Mouse (Mus musculus) embryonic facial prominence, embryonic 12.5 days (tissue): ENCODE measurements at regions not wholly inside any gene's neighbourhood (a gene's known extent, or its start where the extent isn't known, plus 50 kb on each side); places are given as distances from the start of the nearest gene placed in this dataset.

Experiments
- ATAC-seq: fragments of 200-750 bp; cut with Nextera tagmentation; 2 replicates; pipeline ENCODE4 v1.8.0; 2017; ENCODE audit not compliant: insufficient number of reproducible peaks, insufficient read depth, low FRiP score, low TSS enrichment
- H3K27ac ChIP-seq: fragments of 300-500 bp; sonication (generic); 2 replicates; pipeline ENCODE4 v1.5.1; 2016; ENCODE audit warnings: mild to moderate bottlenecking
- H3K27me3 ChIP-seq: fragments of 300-500 bp; sonication (generic); 2 replicates; pipeline ENCODE4 v1.6.1; 2016; ENCODE audit warnings: mild to moderate bottlenecking, moderate library complexity
- H3K36me3 ChIP-seq: fragments of 300-500 bp; sonication (generic); 2 replicates; pipeline ENCODE4 v1.6.1; 2016; ENCODE audit warnings: mild to moderate bottlenecking
- H3K4me1 ChIP-seq: fragments of 300-500 bp; sonication (generic); 2 replicates; pipeline ENCODE4 v1.6.1; 2016
- H3K4me2 ChIP-seq: fragments of 300-500 bp; sonication (generic); replicated peaks from 2 replicates; pipeline ENCODE4 v1.6.1; 2016; ENCODE audit warnings: mild to moderate bottlenecking, moderate library complexity
- H3K4me3 ChIP-seq: fragments of 300-500 bp; sonication (generic); 2 replicates; pipeline ENCODE4 v1.5.1; 2016; ENCODE audit warnings: mild to moderate bottlenecking
- H3K9ac ChIP-seq: fragments of 300-500 bp; sonication (generic); 2 replicates; pipeline ENCODE4 v1.6.1; 2016; ENCODE audit warnings: mild to moderate bottlenecking, moderate library complexity
- H3K9me3 ChIP-seq: fragments of 300-500 bp; sonication (generic); 2 replicates; pipeline ENCODE4 v1.6.1; 2016; ENCODE audit warnings: mild to moderate bottlenecking, moderate library complexity
- WGBS: fragments of 180-500 bp; shearing (Covaris S2); methylation state at CpG from one replicate; pipeline ENCODE4 v1.1.7; 2016; 5-methylcytosine and 5-hydroxymethylcytosine counted together

- peaks cover 10% of the 10 kb centered on the region; the same call in 1 of the 2 replicates for H3K9me3 ChIP-seq
- WGBS = 75% methylated on average over 5 of the region's 5 CpGs
- no peak for ATAC-seq
Observed at GRCm38 (mm10) chr4:82234443-82234842, 471.1 kb downstream of the Nfib start.

DNA sequence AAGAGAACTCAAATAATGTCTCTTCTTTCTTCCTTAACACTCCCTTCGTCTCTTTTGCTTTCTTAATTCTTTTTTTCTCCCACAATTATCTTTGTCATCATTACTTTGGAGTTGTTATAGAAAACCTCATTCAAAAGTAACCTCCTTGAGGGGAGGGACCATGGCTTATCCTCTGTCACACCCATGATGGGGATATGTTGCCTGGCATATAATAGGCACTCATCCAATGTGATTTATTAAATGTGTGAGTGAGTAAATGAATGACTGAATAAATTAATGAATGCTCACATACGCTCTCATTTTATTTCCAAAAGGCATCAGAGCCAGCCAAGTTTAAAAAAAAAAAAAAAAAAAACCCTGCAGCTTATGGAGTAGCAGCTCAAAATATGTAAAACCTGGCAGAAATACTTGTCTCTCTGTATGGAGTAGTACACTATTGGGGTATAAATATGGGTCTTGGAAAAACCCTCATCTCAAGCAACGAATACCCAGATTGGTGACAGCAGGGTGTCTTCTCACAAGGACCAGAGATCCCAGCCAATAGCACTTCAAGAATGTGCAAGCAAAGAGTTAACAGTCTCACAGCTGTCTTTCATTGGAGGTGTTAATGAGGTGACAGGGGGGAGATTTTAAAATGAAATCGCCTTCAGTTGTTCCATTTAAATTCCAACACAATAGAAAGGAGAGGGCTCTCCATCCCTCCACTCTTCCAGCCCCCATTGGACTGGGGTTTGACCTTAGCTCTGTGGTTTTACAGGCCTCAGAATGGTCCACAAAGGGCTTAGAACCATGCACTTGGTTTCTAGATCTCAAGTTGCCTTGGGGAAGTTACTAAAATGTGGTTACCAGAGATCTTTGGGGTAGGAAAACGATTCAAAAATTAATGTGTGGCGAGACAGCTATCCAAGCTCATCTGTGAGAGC lies 479.1 kb downstream of the Nfib start:
- no peak overlapping the region for H3K27ac ChIP-seq

More at GRCm38 (mm10) chr4:82234443-82234842, 471.1 kb downstream of the Nfib start:
- Histone ChIP-seq H3K27me3 (no peaks in the 10 kb centered on the region), H3K4me3 (no peak overlapping the region), H3K9ac (no peak overlapping the region), H3K4me2 (no peak overlapping the region), H3K36me3 (no peaks in the 10 kb centered on the region), H3K4me1 (no peaks in the 10 kb centered on the region), H3K27ac (no peak overlapping the region)

GRCm38 (mm10) chr4:82220724-82221123 lies 484.8 kb downstream of the Nfib start:
- no peaks in the 10 kb centered on the region for H3K36me3 ChIP-seq
- ATAC-seq = no peak
- H3K9ac ChIP-seq = no peak overlapping the region
- H3K4me1 ChIP-seq = peaks cover 30% of the 10 kb centered on the region
- no peaks in the 10 kb centered on the region for H3K27me3 ChIP-seq
- no peak overlapping the region for H3K4me3 ChIP-seq
- peak overlapping the region; percentile 86 for H3K27ac ChIP-seq
- 0 out of 2 replicates have a peak overlapping the region, but pooled peaks have one; percentile 7 for H3K4me2 ChIP-seq
- 16% methylated on average over 8 of the region's 8 CpGs for whole genome bisulfite sequencing
- no peaks in the 10 kb centered on the region for H3K9me3 ChIP-seq

More for the DNA sequence above, 479.1 kb downstream of the Nfib start:
- Histone ChIP-seq H3K36me3 (no peaks in the 10 kb centered on the region), H3K4me3 (no peak overlapping the region), H3K4me1 (0 out of 2 replicates have a peak, but pooled peaks cover 3% of the 10 kb centered on the region), H3K9ac (no peak overlapping the region), H3K4me2 (no peak overlapping the region), H3K9me3 (no peaks in the 10 kb centered on the region), H3K27me3 (no peaks in the 10 kb centered on the region)
- no peak for ATAC-seq
- WGBS = 71% methylated on average over 6 of the region's 6 CpGs

- H3K9me3 ChIP-seq = no peaks in the 10 kb centered on the region
- WGBS = 47% methylated on average over 7 of the region's 7 CpGs
- no peaks in the 10 kb centered on the region for H3K27me3 ChIP-seq
- no peak for ATAC-seq
- H3K27ac ChIP-seq = peak overlapping the region; percentile 86
- peaks cover 30% of the 10 kb centered on the region for H3K4me1 ChIP-seq
- no peak overlapping the region for H3K9ac ChIP-seq
- no peak overlapping the region for H3K4me3 ChIP-seq
- no peak overlapping the region for H3K4me2 ChIP-seq
- H3K36me3 ChIP-seq = no peaks in the 10 kb centered on the region
Observed at GRCm38 (mm10) chr4:82220120-82220714, 485.3 kb downstream of the Nfib start.

GRCm38 (mm10) chr4:82218616-82219015 lies 486.9 kb downstream of the Nfib start:
- Histone ChIP-seq H3K36me3 (no peaks in the 10 kb centered on the region), H3K4me1 (peaks cover 30% of the 10 kb centered on the region), H3K4me3 (no peak overlapping the region), H3K27ac (no peak overlapping the region), H3K9me3 (no peaks in the 10 kb centered on the region), H3K9ac (no peak overlapping the region), H3K27me3 (no peaks in the 10 kb centered on the region), H3K4me2 (no peak overlapping the region)
- no peak for ATAC-seq
- WGBS = 69% methylated on average over 6 of the region's 6 CpGs

- ATAC-seq = no peak
- Histone ChIP-seq H3K4me2 (no peak overlapping the region), H3K27ac (no peak overlapping the region), H3K9me3 (no peaks in the 10 kb centered on the region), H3K9ac (no peak overlapping the region), H3K27me3 (no peaks in the 10 kb centered on the region), H3K4me3 (no peak overlapping the region), H3K4me1 (no peaks in the 10 kb centered on the region), H3K36me3 (no peaks in the 10 kb centered on the region)
- 90% methylated on average over 1 of the region's 1 CpGs for WGBS
Observed at GRCm38 (mm10) chr4:82207031-82207430, 498.5 kb downstream of the Nfib start.

DNA sequence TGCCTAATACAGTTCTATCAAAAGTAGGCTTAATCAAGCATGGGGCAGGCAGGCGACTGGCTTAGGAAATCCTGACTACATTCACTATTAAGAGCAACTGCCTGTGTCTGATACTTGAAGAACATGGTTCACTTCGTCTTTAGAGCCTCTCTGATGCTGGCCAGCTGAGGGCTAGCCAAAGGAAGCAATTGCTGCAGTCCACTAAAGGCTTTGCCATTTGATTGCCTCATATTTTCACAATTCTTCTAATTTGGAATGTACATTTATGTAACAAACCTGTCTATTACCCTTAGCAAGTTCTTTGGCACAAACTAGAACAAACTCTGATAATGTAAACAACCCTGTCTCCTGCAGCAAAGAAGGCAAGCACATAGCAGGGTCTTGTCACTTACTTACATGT lies 505.2 kb downstream of the Nfib start:
- no peak for ATAC-seq
- H3K4me2 ChIP-seq = no peak overlapping the region
- H3K27ac ChIP-seq = no peak overlapping the region
- H3K9ac ChIP-seq = no peak overlapping the region
- no peaks in the 10 kb centered on the region for H3K9me3 ChIP-seq
- no peaks in the 10 kb centered on the region for H3K36me3 ChIP-seq
- H3K4me3 ChIP-seq = no peak overlapping the region
- H3K27me3 ChIP-seq = no peaks in the 10 kb centered on the region
- H3K4me1 ChIP-seq = peaks cover 9% of the 10 kb centered on the region; the same call in 1 of the 2 replicates
- WGBS = 71% methylated on average over 2 of the region's 2 CpGs

DNA sequence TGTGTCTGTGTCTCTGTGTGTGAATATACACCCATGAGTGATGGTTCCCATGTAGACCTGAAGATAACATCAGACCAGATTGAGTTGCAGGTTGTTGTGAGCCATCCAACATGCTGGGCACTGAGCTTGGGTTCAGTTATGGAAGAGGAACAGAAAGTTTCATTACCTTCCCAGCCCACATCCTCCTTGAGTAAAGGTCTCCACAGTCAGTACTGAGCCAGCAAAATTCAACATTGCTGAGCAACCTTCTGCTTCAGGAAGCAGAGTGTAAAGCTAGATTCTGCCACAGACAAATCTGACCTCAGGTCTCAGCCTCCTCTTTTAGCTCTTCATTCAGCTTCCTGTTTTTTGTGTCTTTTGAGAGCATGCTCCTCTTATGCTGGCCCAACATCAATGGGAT lies 506.4 kb downstream of the Nfib start:
- H3K4me3 ChIP-seq = no peak overlapping the region
- no peaks in the 10 kb centered on the region for H3K36me3 ChIP-seq
- H3K9me3 ChIP-seq = no peaks in the 10 kb centered on the region
- H3K27ac ChIP-seq = no peak overlapping the region
- H3K4me1 ChIP-seq = peaks cover 9% of the 10 kb centered on the region; the same call in 1 of the 2 replicates
- no peak overlapping the region for H3K4me2 ChIP-seq
- no peak for ATAC-seq
- no peak overlapping the region for H3K9ac ChIP-seq
- no peaks in the 10 kb centered on the region for H3K27me3 ChIP-seq

- no peak overlapping the region for H3K27ac ChIP-seq
Observed at GRCm38 (mm10) chr4:82197611-82198010, 507.9 kb downstream of the Nfib start.

DNA sequence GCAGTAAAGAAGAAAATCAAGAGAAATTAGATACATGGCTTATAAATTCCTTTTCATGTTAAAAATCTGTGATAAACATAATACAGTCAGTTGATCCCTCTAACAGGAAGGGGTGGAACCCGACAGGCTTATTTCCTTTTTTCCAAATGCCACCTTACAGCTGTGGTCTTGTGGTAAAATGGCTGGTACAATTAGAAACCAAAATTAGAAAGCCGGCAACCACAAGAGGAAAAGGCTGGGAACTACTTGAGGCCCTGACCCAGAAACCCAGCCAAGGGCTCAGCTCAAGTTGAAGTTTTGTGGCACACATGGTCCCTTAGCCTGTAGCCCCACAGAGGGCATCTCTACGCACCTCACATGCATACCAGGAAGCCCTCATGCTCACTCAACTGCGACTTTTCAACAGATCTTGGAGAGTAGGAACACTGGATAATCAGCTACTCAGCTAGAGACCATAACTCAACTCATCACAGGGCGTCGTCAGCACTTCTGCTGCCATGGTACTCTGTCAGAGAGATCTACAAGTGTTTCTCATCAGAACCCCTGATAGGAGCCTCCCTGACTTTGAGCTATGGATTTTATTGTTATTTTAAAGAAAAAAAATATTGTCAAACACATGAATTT lies 509.4 kb downstream of the Nfib start:
- H3K27ac ChIP-seq = peak overlapping the region; percentile 63; the same call in 1 of the 2 replicates
- H3K36me3 ChIP-seq = no peaks in the 10 kb centered on the region
- H3K9me3 ChIP-seq = no peaks in the 10 kb centered on the region
- H3K27me3 ChIP-seq = no peaks in the 10 kb centered on the region
- no peak for ATAC-seq
- H3K9ac ChIP-seq = no peak overlapping the region
- 71% methylated on average over 6 of the region's 6 CpGs for WGBS
- peaks cover 9% of the 10 kb centered on the region; the same call in 1 of the 2 replicates for H3K4me1 ChIP-seq
- no peak overlapping the region for H3K4me3 ChIP-seq
- no peak overlapping the region for H3K4me2 ChIP-seq

More at GRCm38 (mm10) chr4:82197611-82198010, 507.9 kb downstream of the Nfib start:
- H3K4me3 ChIP-seq = no peak overlapping the region
- no peak overlapping the region for H3K9ac ChIP-seq
- WGBS = 79% methylated on average over 6 of the region's 6 CpGs
- H3K4me1 ChIP-seq = peaks cover 9% of the 10 kb centered on the region; the same call in 1 of the 2 replicates
- no peak for ATAC-seq
- H3K9me3 ChIP-seq = no peaks in the 10 kb centered on the region
- no peaks in the 10 kb centered on the region for H3K36me3 ChIP-seq
- H3K4me2 ChIP-seq = no peak overlapping the region
- no peaks in the 10 kb centered on the region for H3K27me3 ChIP-seq

- no peak for ATAC-seq
- Histone ChIP-seq H3K27me3 (no peaks in the 10 kb centered on the region), H3K36me3 (no peaks in the 10 kb centered on the region), H3K9ac (no peak overlapping the region), H3K27ac (no peak overlapping the region), H3K9me3 (no peaks in the 10 kb centered on the region), H3K4me2 (no peak overlapping the region), H3K4me1 (peaks cover 9% of the 10 kb centered on the region; the same call in 1 of the 2 replicates), H3K4me3 (no peak overlapping the region)
- WGBS = 50% methylated on average over 5 of the region's 5 CpGs
Observed at GRCm38 (mm10) chr4:82193905-82194304, 511.6 kb downstream of the Nfib start.
